Mouse (Mus musculus) liver, embryonic 14.5 days (tissue): Measurements from ENCODE around the gene Ppp6r3.

ENCODE experiments used
- CTCF ChIP-seq: IDR thresholded peaks from 2 replicates; pipeline ENCODE4 v1.5.1; 2016; ENCODE audit warnings: antibody characterized with exemption, low read depth, control low read depth
- EP300 ChIP-seq: IDR thresholded peaks from 2 replicates; pipeline ENCODE4 v1.6.1; 2016; ENCODE audit warnings: antibody characterized with exemption, low read depth

GRCm38 (mm10) chr19:3537658-3538057 is 37.9 kb downstream of the Ppp6r3 start:
- TF ChIP-seq EP300 (no peak), CTCF (no peak)
